Mouse (Mus musculus) forebrain, embryonic 14.5 days (tissue): Measurements from ENCODE around the gene Bcl11a. TPM values are rescaled to one million over a fixed set of nuclear protein-coding genes. Genes with fewer than 3 reads are reported as not detected.

ENCODE experiments used
- ATAC-seq: fragments of 200-750 bp; cut with Nextera tagmentation; 2 replicates; pipeline ENCODE4 v1.8.0; 2017; ENCODE audit warnings: mild to moderate bottlenecking, moderate library complexity
- DNase-seq: peaks from one replicate; pipeline ENCODE4 v3.0.0-alpha.2; 2015; ENCODE audit warnings: low spot score
- H3K27ac ChIP-seq: fragments of 300-500 bp; sonication (generic); 2 replicates; pipeline ENCODE4 v1.5.1; 2014; ENCODE audit warnings: low read depth, mild to moderate bottlenecking, control low read depth, low read length, moderate library complexity
- H3K27me3 ChIP-seq: fragments of 300-500 bp; sonication (generic); replicated peaks from 2 replicates; pipeline ENCODE4 v1.6.1; 2014; ENCODE audit warnings: low read length, control low read depth, mixed read lengths; ENCODE audit not compliant: control insufficient read depth, insufficient read depth
- H3K36me3 ChIP-seq: fragments of 300-500 bp; sonication (generic); 2 replicates; pipeline ENCODE4 v1.6.1; 2014; ENCODE audit warnings: low read length, control low read depth; ENCODE audit not compliant: control insufficient read depth, insufficient read depth
- H3K4me1 ChIP-seq: fragments of 300-500 bp; sonication (generic); 2 replicates; pipeline ENCODE4 v1.6.1; 2014; ENCODE audit warnings: antibody characterized with exemption, low read length, control low read depth; ENCODE audit not compliant: control insufficient read depth, insufficient read depth
- H3K4me2 ChIP-seq: fragments of 300-500 bp; sonication (generic); 2 replicates; pipeline ENCODE4 v1.6.1; 2014; ENCODE audit warnings: mild to moderate bottlenecking, control low read depth, low read length
- H3K4me3 ChIP-seq: fragments of 300-500 bp; sonication (generic); 2 replicates; pipeline ENCODE4 v1.5.1; 2014; ENCODE audit warnings: low read depth, low read length, control low read depth
- H3K9ac ChIP-seq: fragments of 300-500 bp; sonication (generic); 2 replicates; pipeline ENCODE4 v1.6.1; 2014; ENCODE audit warnings: mild to moderate bottlenecking, low read length, control low read depth, moderate library complexity
- H3K9me3 ChIP-seq: fragments of 300-500 bp; sonication (generic); replicated peaks from 2 replicates; pipeline ENCODE4 v1.6.1; 2016; ENCODE audit warnings: low read length, control low read depth, mixed read lengths; ENCODE audit not compliant: control insufficient read depth
- WGBS: fragments of 180-500 bp; shearing (Covaris S2); extraction: QIAGEN DNeasy Blood & Tissue Kit; methylation state at CpG from one replicate; pipeline ENCODE4 v1.1.7; 2014; 5-methylcytosine and 5-hydroxymethylcytosine counted together
- polyA plus RNA-seq: library from polyadenylated mRNA; unstranded; fragments of >200 nt; fragmentation: Nextera tagmentation; extraction: Ambion mirVana; gene quantifications from 2 replicates; pipeline ENCODE4 v1.2.1, GENCODE M21; 2014

Gene Bcl11a
- polyA plus RNA-seq, 1 experiment from 2014 or later, result 148 TPM

- peak; percentile 40; the same call in 1 of the 2 replicates for ATAC-seq
- no peak overlapping the region for H3K9ac ChIP-seq
- H3K36me3 ChIP-seq, result peaks cover 21% of the 10 kb centered on the region
- H3K4me2 ChIP-seq, result no peak overlapping the region
- no peaks in the 10 kb centered on the region for H3K27me3 ChIP-seq
- no peak overlapping the region for H3K4me3 ChIP-seq
- H3K27ac ChIP-seq, result no peak overlapping the region; the same call in 1 of the 2 replicates
- H3K4me1 ChIP-seq, result peaks cover 10% of the 10 kb centered on the region
- 79% methylated on average over 16 of the region's 16 CpGs for WGBS
- H3K9me3 ChIP-seq, result no peaks in the 10 kb centered on the region
- no peak for DNase-seq
These were observed 66.5 kb downstream of the Bcl11a start for GRCm38 (mm10) chr11:24144159-24144946.

- peaks cover 10% of the 10 kb centered on the region for H3K4me1 ChIP-seq
- 93% methylated on average over 4 of the region's 4 CpGs for WGBS
- no peak for DNase-seq
These were observed 68.2 kb downstream of the Bcl11a start for GRCm38 (mm10) chr11:24146034-24146433.

DNA sequence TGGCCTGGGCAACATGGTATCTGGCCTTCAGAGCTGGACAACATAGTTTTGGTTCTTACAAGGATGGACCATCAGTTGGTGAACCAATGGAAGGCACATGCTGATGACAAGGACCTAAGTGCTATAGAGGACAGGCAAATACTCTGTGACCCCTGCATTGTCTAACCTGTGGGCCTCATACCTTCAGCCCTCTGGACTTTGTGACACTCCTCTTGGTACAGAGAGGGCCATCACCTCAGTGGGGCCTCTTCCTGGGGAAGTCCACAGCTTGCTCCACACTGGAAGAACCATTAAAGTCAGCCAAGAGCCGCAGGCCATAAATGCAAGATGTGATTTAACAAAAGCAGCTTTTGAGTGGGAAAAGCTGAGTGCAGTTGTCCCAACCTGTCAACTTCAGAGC lies 68.6 kb downstream of the Bcl11a start:
- ATAC-seq (no peak), DNase-seq (no peak)
- H3K9me3 ChIP-seq, result no peaks in the 10 kb centered on the region
- H3K4me2 ChIP-seq, result no peak overlapping the region
- H3K4me1 ChIP-seq, result peaks cover 10% of the 10 kb centered on the region
- no peak overlapping the region for H3K27ac ChIP-seq
- 88% methylated on average over 1 of the region's 1 CpGs for WGBS
- no peak overlapping the region for H3K9ac ChIP-seq
- no peaks in the 10 kb centered on the region for H3K27me3 ChIP-seq
- H3K36me3 ChIP-seq, result peaks cover 23% of the 10 kb centered on the region
- H3K4me3 ChIP-seq, result no peak overlapping the region

More at GRCm38 (mm10) chr11:24146034-24146433, 68.2 kb downstream of the Bcl11a start:
- H3K9ac ChIP-seq, result no peak overlapping the region
- H3K27ac ChIP-seq, result no peak overlapping the region
- H3K27me3 ChIP-seq, result no peaks in the 10 kb centered on the region
- peaks cover 23% of the 10 kb centered on the region for H3K36me3 ChIP-seq
- H3K4me3 ChIP-seq, result no peak overlapping the region
- ATAC-seq, result no peak
- no peak overlapping the region for H3K4me2 ChIP-seq
- H3K9me3 ChIP-seq, result no peaks in the 10 kb centered on the region

- H3K4me2 ChIP-seq, result no peak overlapping the region
- no peak overlapping the region for H3K27ac ChIP-seq
- no peaks in the 10 kb centered on the region for H3K9me3 ChIP-seq
These were observed 69.8 kb downstream of the Bcl11a start for GRCm38 (mm10) chr11:24147698-24148097.

GRCm38 (mm10) chr11:24148545-24148944 lies 70.7 kb downstream of the Bcl11a start:
- peaks cover 16% of the 10 kb centered on the region for H3K4me1 ChIP-seq
- H3K36me3 ChIP-seq, result peaks cover 16% of the 10 kb centered on the region
- 87% methylated on average over 3 of the region's 3 CpGs for WGBS
- H3K4me2 ChIP-seq, result no peak overlapping the region
- H3K4me3 ChIP-seq, result no peak overlapping the region
- no peak overlapping the region for H3K9ac ChIP-seq
- H3K9me3 ChIP-seq, result no peaks in the 10 kb centered on the region
- no peaks in the 10 kb centered on the region for H3K27me3 ChIP-seq
- H3K27ac ChIP-seq, result no peak overlapping the region
- no peak for DNase-seq
- ATAC-seq, result no peak

More at GRCm38 (mm10) chr11:24147698-24148097, 69.8 kb downstream of the Bcl11a start:
- Histone ChIP-seq H3K4me3 (no peak overlapping the region), H3K36me3 (peaks cover 22% of the 10 kb centered on the region), H3K4me1 (peaks cover 11% of the 10 kb centered on the region), H3K27me3 (no peaks in the 10 kb centered on the region), H3K9ac (no peak overlapping the region)
- WGBS, result 83% methylated on average over 6 of the region's 6 CpGs
- no peak for DNase-seq
- ATAC-seq, result no peak

GRCm38 (mm10) chr11:24149462-24150220 lies 71.8 kb downstream of the Bcl11a start:
- Histone ChIP-seq H3K27me3 (no peaks in the 10 kb centered on the region), H3K4me3 (no peak overlapping the region), H3K9me3 (no peaks in the 10 kb centered on the region), H3K36me3 (peaks cover 23% of the 10 kb centered on the region), H3K27ac (no peak overlapping the region), H3K4me1 (peaks cover 17% of the 10 kb centered on the region; the same call in 1 of the 2 replicates), H3K4me2 (no peak overlapping the region), H3K9ac (no peak overlapping the region)
- WGBS, result 66% methylated on average over 9 of the region's 9 CpGs
- DNase-seq, result no peak
- no peak for ATAC-seq

DNA sequence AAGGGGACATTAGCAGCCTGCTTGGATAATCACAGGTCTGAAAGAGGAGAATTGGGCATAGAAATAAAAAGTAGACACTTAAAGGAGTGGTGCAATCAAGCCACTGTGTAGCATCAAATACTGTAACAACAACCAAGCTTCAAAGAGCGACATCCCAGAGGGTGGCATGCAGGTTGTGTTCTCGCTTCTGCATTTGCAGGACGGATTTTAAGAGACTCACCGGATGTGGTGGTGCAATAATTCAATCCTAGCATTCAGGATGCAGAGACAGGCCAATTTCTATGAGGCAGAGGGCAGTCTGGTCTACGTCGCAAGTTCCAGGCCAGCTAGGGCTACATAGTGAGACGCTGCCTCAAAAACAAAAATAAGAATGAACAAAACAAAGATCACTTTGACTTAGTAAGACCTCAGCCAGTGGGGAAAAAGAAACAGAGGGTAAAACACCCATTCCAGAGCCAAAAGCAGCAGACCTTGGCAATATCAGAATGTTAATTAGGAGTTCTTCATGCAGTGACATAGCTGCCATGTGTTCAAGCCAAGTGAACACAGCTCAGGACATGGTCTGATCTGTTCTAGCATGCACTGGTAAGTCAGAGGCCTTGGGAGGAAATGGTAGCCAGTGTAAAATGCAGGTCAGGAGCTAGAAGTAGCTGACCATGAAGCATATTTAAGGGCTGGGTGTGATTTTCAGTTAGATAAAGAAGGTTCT lies 74.4 kb downstream of the Bcl11a start:
- ATAC-seq (peak; percentile 16; the same call in 1 of the 2 replicates), DNase-seq (peak; percentile 50)
- Histone ChIP-seq H3K4me2 (no peak overlapping the region), H3K27ac (peak overlapping the region; percentile 62; the same call in 1 of the 2 replicates), H3K9ac (no peak overlapping the region), H3K27me3 (no peaks in the 10 kb centered on the region), H3K9me3 (no peaks in the 10 kb centered on the region), H3K36me3 (peaks cover 23% of the 10 kb centered on the region; the same call in 1 of the 2 replicates), H3K4me3 (no peak overlapping the region), H3K4me1 (peaks cover 28% of the 10 kb centered on the region)
- WGBS, result 83% methylated on average over 7 of the region's 7 CpGs

DNA sequence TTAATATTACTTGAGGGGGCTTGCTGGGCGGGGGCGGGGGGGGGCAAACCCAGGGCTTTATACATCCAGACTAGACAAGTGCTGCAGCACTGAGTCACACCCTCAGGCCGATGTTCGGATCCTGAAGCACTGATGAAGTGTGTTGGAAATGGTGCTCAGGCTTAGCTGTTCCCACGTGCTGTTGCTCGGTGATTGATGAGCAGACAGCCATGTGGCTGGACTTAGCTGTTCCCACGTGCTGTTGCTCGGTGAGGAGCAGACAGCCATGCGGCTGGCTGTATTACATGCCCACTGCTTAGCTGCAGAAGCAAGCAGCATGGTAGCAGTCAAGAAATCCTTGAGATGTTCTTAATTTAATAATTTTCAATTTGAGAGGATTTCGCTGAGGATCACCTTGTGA lies 75.2 kb downstream of the Bcl11a start:
- DNase-seq (no peak), ATAC-seq (peak; percentile 32; the same call in 1 of the 2 replicates)
- no peak overlapping the region for H3K9ac ChIP-seq
- peaks cover 28% of the 10 kb centered on the region for H3K4me1 ChIP-seq
- H3K36me3 ChIP-seq, result peaks cover 23% of the 10 kb centered on the region; the same call in 1 of the 2 replicates
- no peak overlapping the region for H3K4me2 ChIP-seq
- 66% methylated on average over 10 of the region's 10 CpGs for WGBS
- H3K9me3 ChIP-seq, result no peaks in the 10 kb centered on the region
- no peak overlapping the region for H3K27ac ChIP-seq
- no peak overlapping the region for H3K4me3 ChIP-seq
- no peaks in the 10 kb centered on the region for H3K27me3 ChIP-seq
